Mouse (Mus musculus): ENCODE results near the gene Mat2a.

- no peak for TF ChIP-seq CTCF (IDR thresholded peaks at IDR 0.05; ENCODE audit: borderline replicate concordance, insufficient read depth, low read depth, low read length)
- no peak for TF ChIP-seq POLR2A (IDR thresholded peaks at IDR 0.05; ENCODE audit: borderline replicate concordance, insufficient read depth, low read length)
These were observed 10.1 kb downstream of the Mat2a start for GRCm38 (mm10) chr6:72429061-72429842.
